Mouse (Mus musculus): Measurements from ENCODE around the gene Ttc21a.

- TF ChIP-seq HCFC1 (IDR thresholded peaks at IDR 0.05; ENCODE audit: borderline replicate concordance, insufficient read depth, low read length) (no peak), MAFK (IDR thresholded peaks at IDR 0.05; ENCODE audit: insufficient read depth, low read depth, low read length) (no peak), ZNF384 (IDR thresholded peaks at IDR 0.05; ENCODE audit: low read depth, low read length) (no peak)
These were observed 2.2 kb downstream of the Ttc21a start for GRCm38 (mm10) chr9:119939646-119940045.
